Mouse (Mus musculus) heart, adult 2 months (tissue): ENCODE measurements around the gene Ttyh2. TPM values are rescaled to one million over a fixed set of nuclear protein-coding genes. Genes with fewer than 3 reads are reported as not detected.
A peak's percentile ranks its signal among the peaks of the same experiment; 100 is the strongest.

Experiments used
- DNase-seq, 2 experiments: peaks; one replicate each; pipeline ENCODE4 v3.0.0; 2021
- H3K27ac ChIP-seq: fragments of 200-600 bp; 2 replicates; pipeline ENCODE4 v1.8.1; 2022
- H3K27me3 ChIP-seq: fragments of 200-500 bp; 2 replicates; pipeline ENCODE4 v1.6.1; 2012; ENCODE audit warnings: mild to moderate bottlenecking, low read length, inconsistent platforms, mixed read lengths; ENCODE audit not compliant: control insufficient read depth, insufficient read depth
- H3K36me3 ChIP-seq: fragments of 200-500 bp; 2 replicates; pipeline ENCODE4 v1.6.1; 2012; ENCODE audit warnings: low read length, inconsistent platforms; ENCODE audit not compliant: control insufficient read depth, insufficient read depth
- H3K4me1 ChIP-seq: fragments of 200-500 bp; 2 replicates; pipeline ENCODE4 v1.6.1; 2011; ENCODE audit warnings: low read length; ENCODE audit not compliant: control insufficient read depth, insufficient read depth
- H3K4me3 ChIP-seq: fragments of 200-600 bp; 2 replicates; pipeline ENCODE4 v1.8.1; 2022
- H3K79me2 ChIP-seq: fragments of 200-500 bp; replicated peaks from 2 replicates; pipeline ENCODE4 v1.6.1; 2012; ENCODE audit warnings: mild to moderate bottlenecking, inconsistent platforms, low read length, moderate library complexity, mixed read lengths; ENCODE audit not compliant: control insufficient read depth, insufficient read depth
- H3K9ac ChIP-seq: fragments of 200-500 bp; 2 replicates; pipeline ENCODE4 v1.6.1; 2012; ENCODE audit warnings: low read depth, mild to moderate bottlenecking, control low read depth, inconsistent platforms, low read length, mixed read lengths
- CTCF ChIP-seq: fragments of 200-600 bp; IDR thresholded peaks from 2 replicates; pipeline ENCODE4 v1.8.1; 2022; ENCODE audit warnings: antibody characterized with exemption, mild to moderate bottlenecking, moderate library complexity
- EP300 ChIP-seq: fragments of 200-500 bp; IDR thresholded peaks from 2 replicates; pipeline ENCODE4 v1.6.1; 2011; ENCODE audit warnings: low read depth, low read length, control low read depth; ENCODE audit not compliant: insufficient read depth
- POLR2A ChIP-seq: fragments of 200-500 bp; IDR thresholded peaks from 2 replicates; pipeline ENCODE4 v1.6.1; 2011; ENCODE audit warnings: mild to moderate bottlenecking, low read depth, low read length, control low read depth; ENCODE audit not compliant: insufficient read depth
- WGBS: fragments of 180-500 bp; shearing (Covaris S2); methylation state at CpG from one replicate; pipeline ENCODE4 v1.1.7; 2018; 5-methylcytosine and 5-hydroxymethylcytosine counted together
- intact Hi-C: fragments of 180-260 bp; cut with DNase I; formaldehyde crosslinking; loops from one replicate; pipeline ENCODE4 v1.15.1; 2025
- polyA plus RNA-seq: library from polyadenylated mRNA; depleted of rRNA; stranded (reverse); fragments of >200 nt; gene quantifications from 2 replicates; pipeline ENCODE4 v1.2.3, GENCODE M21; 2012
- total RNA-seq, 2 experiments: library from RNA; stranded (reverse); gene quantifications; 2 replicates each; pipeline ENCODE4 v1.2.3; 2021

The Ttyh2 gene
- total and polyA plus RNA-seq, 3 experiments = 4.3 to 6.3 (median 4.9) TPM

GRCm38 (mm10) chr11:114668301-114668710, 6.9 kb upstream of the Ttyh2 start, which contains the start of gene Rpl38:
Rpl38 (plus strand) TSS chr11:114668524.
- intact Hi-C loops = loop anchor here (10.0 kb wide), 1 partner anchor 984 kb away; the partner anchor contains the start of genes D11Wsu47e and Fam104a
- peaks cover 9% of the 10 kb centered on the region for H3K36me3 ChIP-seq
- peak; percentile 92 to 94 for DNase-seq
- H3K9ac ChIP-seq = peak within 1 kb of the TSS; percentile 87
- H3K4me3 ChIP-seq = peak within 1 kb of the TSS; percentile 91
- under 1% methylated on average over 20 of the region's 21 CpGs for WGBS
- TF ChIP-seq EP300 (peak; percentile 93), POLR2A (peak; percentile 94), CTCF (peak; percentile 75)
- H3K27me3 ChIP-seq = no peaks in the 10 kb centered on the region
- peak within 1 kb of the TSS; percentile 73 for H3K27ac ChIP-seq
- peaks cover 11% of the 10 kb centered on the region for H3K4me1 ChIP-seq
- no peaks in the 10 kb centered on the region for H3K79me2 ChIP-seq

DNA sequence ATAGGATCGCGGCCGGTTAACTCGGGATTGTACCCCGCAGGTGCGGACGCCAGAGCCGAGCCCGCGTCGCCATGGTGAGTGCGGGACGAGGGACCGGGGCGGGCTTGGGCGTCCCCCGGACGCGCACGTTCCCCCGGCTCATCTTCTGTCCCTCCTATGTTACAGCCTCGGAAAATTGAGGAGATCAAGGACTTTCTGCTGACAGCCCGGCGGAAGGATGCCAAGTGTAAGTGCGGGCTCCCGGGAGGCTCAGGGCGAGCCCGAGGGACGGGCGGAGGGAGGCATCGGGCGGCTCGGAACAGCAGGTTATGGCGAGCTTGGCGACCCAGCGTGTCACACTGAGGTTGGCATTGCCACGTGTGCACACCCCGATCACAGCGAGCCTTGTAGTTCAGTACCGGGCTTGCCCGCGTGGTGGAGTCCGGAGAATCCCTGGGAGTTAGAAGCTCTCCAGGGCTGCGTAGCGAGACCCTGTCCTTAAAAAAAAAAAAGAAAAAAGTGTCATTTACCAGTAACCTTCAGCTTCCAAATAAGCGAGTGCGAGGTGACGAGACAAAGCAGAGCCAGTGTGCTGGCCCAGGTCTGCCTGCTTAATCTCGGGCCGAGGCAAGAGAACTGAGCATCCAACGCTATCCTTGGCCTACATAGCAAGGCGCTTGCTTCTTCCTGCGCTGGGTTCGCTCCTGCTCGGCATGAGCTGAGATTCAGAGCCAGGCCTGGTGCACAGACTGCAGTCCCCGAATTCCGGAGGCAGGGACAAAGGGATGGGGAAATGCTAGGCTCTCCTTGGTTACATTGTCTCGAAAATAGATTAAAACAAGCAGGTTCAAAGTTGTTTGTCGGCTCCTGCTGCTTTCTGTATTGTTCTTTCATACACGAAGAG, 6.2 kb upstream of the Ttyh2 start:
- intact Hi-C loops = loop anchor here (10.0 kb wide), 1 partner anchor 984 kb away; the partner anchor contains the start of genes D11Wsu47e and Fam104a
- peaks cover 9% of the 10 kb centered on the region for H3K36me3 ChIP-seq
- DNase-seq = peak; percentile 74 to 77
- no peaks in the 10 kb centered on the region for H3K79me2 ChIP-seq
- WGBS = under 1% methylated on average over 60 of the region's 60 CpGs
- H3K4me3 ChIP-seq = peak overlapping the region; percentile 91
- peak overlapping the region; percentile 87 for H3K9ac ChIP-seq
- TF ChIP-seq CTCF = peak; percentile 78
- no peak for TF ChIP-seq POLR2A
- 0 out of 2 replicates have a peak, but pooled peaks have one; percentile 28 for TF ChIP-seq EP300
- no peaks in the 10 kb centered on the region for H3K27me3 ChIP-seq
- peaks cover 11% of the 10 kb centered on the region for H3K4me1 ChIP-seq
- H3K27ac ChIP-seq = peak overlapping the region; percentile 73

- H3K9ac ChIP-seq = peak overlapping the region; percentile 87
- H3K27ac ChIP-seq = peak overlapping the region; percentile 73
- H3K4me1 ChIP-seq = peaks cover 11% of the 10 kb centered on the region
- TF ChIP-seq CTCF = no peak
- no peak for TF ChIP-seq EP300
- no peak for TF ChIP-seq POLR2A
- H3K79me2 ChIP-seq = no peaks in the 10 kb centered on the region
- WGBS = 11% methylated on average over 12 of the region's 12 CpGs
- peak overlapping the region; percentile 91 for H3K4me3 ChIP-seq
- peaks cover 9% of the 10 kb centered on the region for H3K36me3 ChIP-seq
- intact Hi-C loops = loop anchor here (10.0 kb wide), 1 partner anchor 985 kb away; the partner anchor contains the start of genes D11Wsu47e and Fam104a
- H3K27me3 ChIP-seq = no peaks in the 10 kb centered on the region
- no peak for DNase-seq
Observed at GRCm38 (mm10) chr11:114669651-114670168, 5.5 kb upstream of the Ttyh2 start.

GRCm38 (mm10) chr11:114671147-114671546, 4.1 kb upstream of the Ttyh2 start:
- Histone ChIP-seq H3K79me2 (no peaks in the 10 kb centered on the region), H3K27ac (no peak overlapping the region), H3K36me3 (peaks cover 9% of the 10 kb centered on the region), H3K4me3 (no peak overlapping the region), H3K27me3 (no peaks in the 10 kb centered on the region), H3K9ac (no peak overlapping the region), H3K4me1 (peaks cover 12% of the 10 kb centered on the region)
- no peak for DNase-seq
- intact Hi-C loops = no loop called here
- TF ChIP-seq CTCF = no peak
- no peak for TF ChIP-seq POLR2A
- TF ChIP-seq EP300 = no peak
- WGBS = 86% methylated on average over 5 of the region's 5 CpGs

DNA sequence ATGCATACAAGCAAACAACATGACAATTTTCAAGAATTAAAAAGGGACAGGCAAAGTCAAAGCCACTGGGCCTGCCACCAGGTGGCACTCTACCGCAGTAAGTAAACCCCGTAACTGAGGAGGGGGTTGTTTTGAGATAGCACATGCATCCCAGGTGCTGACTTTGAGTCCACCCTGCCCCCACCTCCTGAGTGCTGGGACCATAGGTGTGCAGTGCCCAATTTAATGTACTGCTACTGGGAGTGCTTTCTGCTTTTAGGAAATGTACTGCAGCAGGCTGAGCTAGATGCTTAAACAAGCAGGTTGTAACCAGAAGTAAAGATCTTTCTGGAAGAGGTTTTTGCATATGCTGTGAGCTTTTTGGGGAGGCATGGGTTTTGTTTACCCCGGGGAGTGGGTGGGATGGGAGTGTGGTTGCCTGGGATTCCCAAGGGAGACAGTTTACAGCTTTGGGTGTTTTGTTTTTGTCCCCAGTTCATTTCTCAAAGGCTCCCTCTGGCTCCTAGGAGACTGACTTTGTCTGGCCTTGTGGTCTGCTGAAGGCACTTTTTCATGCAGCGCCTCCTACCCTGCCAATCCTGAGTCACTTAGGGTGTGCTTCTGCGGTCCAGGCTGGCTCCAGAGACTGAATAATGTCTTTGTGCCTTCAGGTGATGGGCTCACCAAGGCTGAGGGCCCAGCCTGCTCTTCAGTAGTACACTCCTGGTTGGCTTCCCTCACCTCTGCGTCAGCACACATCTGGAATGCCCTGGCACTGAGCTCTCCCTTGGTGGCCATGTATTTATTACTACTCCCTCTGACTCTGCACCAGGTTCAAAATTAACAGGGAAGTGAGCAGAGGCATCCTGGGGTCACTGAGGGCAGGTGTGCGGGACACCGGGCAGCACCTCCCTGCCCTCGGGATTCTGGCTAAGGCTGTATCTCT, 2.2 kb upstream of the Ttyh2 start:
- TF ChIP-seq POLR2A (no peak), CTCF (peak; percentile 71)
- Histone ChIP-seq H3K79me2 (no peaks in the 10 kb centered on the region), H3K4me1 (peaks cover 12% of the 10 kb centered on the region), H3K27me3 (no peaks in the 10 kb centered on the region), H3K9ac (no peak overlapping the region), H3K36me3 (peaks cover 9% of the 10 kb centered on the region), H3K4me3 (no peak overlapping the region), H3K27ac (no peak overlapping the region)
- DNase-seq = peak in 1 of 2 experiments; percentile 49
- intact Hi-C loops = no loop called here
- WGBS = 68% methylated on average over 9 of the region's 9 CpGs
